Mouse (Mus musculus) heart, postnatal 0 days (tissue): ENCODE data around the gene Boc. TPM values are rescaled to one million over a fixed set of nuclear protein-coding genes. Genes with fewer than 3 reads are reported as not detected.

ENCODE experiments used
- ATAC-seq: fragments of 200-750 bp; cut with Nextera tagmentation; 2 replicates; pipeline ENCODE4 v1.8.0; 2017; ENCODE audit warnings: low read depth, moderate number of reproducible peaks, moderate library complexity; ENCODE audit not compliant: insufficient read depth
- DNase-seq: peaks from one replicate; pipeline ENCODE4 v3.0.0-alpha.2; 2016; ENCODE audit warnings: low spot score
- H3K27ac ChIP-seq: fragments of 300-500 bp; sonication (generic); 2 replicates; pipeline ENCODE4 v1.5.1; 2014; ENCODE audit warnings: low read depth, mild to moderate bottlenecking
- H3K27me3 ChIP-seq: fragments of 300-500 bp; sonication (generic); 2 replicates; pipeline ENCODE4 v1.6.1; 2014; ENCODE audit warnings: low read length, mixed read lengths; ENCODE audit not compliant: control insufficient read depth, insufficient read depth
- H3K36me3 ChIP-seq: fragments of 300-500 bp; sonication (generic); replicated peaks from 2 replicates; pipeline ENCODE4 v1.6.1; 2014; ENCODE audit warnings: low read length, mixed read lengths; ENCODE audit not compliant: control insufficient read depth, insufficient read depth
- H3K4me1 ChIP-seq: fragments of 300-500 bp; sonication (generic); 2 replicates; pipeline ENCODE4 v1.6.1; 2014; ENCODE audit warnings: antibody characterized with exemption; ENCODE audit not compliant: control insufficient read depth, insufficient read depth
- H3K4me2 ChIP-seq: fragments of 300-500 bp; sonication (generic); 2 replicates; pipeline ENCODE4 v1.6.1; 2014; ENCODE audit warnings: low read depth, mild to moderate bottlenecking, low read length, moderate library complexity
- H3K4me3 ChIP-seq: fragments of 300-500 bp; sonication (generic); 2 replicates; pipeline ENCODE4 v1.5.1; 2014; ENCODE audit warnings: low read depth, low read length
- H3K9ac ChIP-seq: fragments of 300-500 bp; sonication (generic); replicated peaks from 2 replicates; pipeline ENCODE4 v1.6.1; 2014; ENCODE audit warnings: low read depth, low read length, mixed read lengths
- H3K9me3 ChIP-seq: fragments of 300-500 bp; sonication (generic); replicated peaks from 2 replicates; pipeline ENCODE4 v1.6.1; 2016; ENCODE audit warnings: low read length; ENCODE audit not compliant: control insufficient read depth
- CTCF ChIP-seq: IDR thresholded peaks from 2 replicates; pipeline ENCODE4 v1.5.1; 2016; ENCODE audit warnings: antibody characterized with exemption, control low read depth, low read depth
- EP300 ChIP-seq: IDR thresholded peaks from 2 replicates; pipeline ENCODE4 v1.6.1; 2016; ENCODE audit warnings: antibody characterized with exemption, low read depth
- WGBS: fragments of 180-500 bp; shearing (Covaris S2); extraction: QIAGEN DNeasy Blood & Tissue Kit; methylation state at CpG from one replicate; pipeline ENCODE4 v1.1.7; 2014; 5-methylcytosine and 5-hydroxymethylcytosine counted together
- polyA plus RNA-seq: library from polyadenylated mRNA; unstranded; fragments of >200 nt; fragmentation: Nextera tagmentation; extraction: Ambion mirVana; gene quantifications from 2 replicates; pipeline ENCODE4 v1.2.1, GENCODE M21; 2015
- total RNA-seq: library from RNA; depleted of rRNA; stranded (reverse); fragments of >200 nt; gene quantifications from 2 replicates; pipeline ENCODE4 v1.2.3, GENCODE M21; 2014; ENCODE audit warnings: low replicate concordance

The Boc gene
- total and polyA plus RNA-seq, 2 experiments from 2014 or later: 2.6 to 9.8 TPM

DNA sequence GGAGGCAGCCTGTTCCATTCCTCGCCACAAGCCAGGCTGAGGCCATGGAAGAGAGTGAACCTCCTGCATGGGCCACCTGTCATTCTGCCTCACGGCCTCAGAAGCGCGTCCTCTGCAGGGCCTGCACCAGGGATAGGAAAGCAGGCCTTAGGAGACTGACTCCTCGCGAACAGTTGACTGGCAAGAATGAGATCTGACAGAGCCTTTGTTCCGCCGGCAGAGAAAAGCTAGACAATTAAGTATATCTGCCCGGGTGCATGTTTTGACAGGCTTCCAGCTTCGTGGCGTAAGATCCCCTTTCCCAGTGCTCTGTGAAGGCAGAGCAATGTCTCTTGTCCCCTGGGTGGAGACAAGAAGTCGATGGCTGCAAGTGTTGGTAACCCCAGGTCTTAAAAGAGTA lies 32.0 kb downstream of the Boc start:
- Histone ChIP-seq H3K27ac (no peak overlapping the region), H3K9me3 (no peaks in the 10 kb centered on the region), H3K9ac (no peak overlapping the region), H3K27me3 (no peaks in the 10 kb centered on the region), H3K4me3 (no peak overlapping the region), H3K36me3 (no peaks in the 10 kb centered on the region), H3K4me2 (peak overlapping the region; percentile 19; the same call in 1 of the 2 replicates), H3K4me1 (0 out of 2 replicates have a peak, but pooled peaks cover 3% of the 10 kb centered on the region)
- 18% methylated on average over 12 of the region's 12 CpGs for WGBS
- TF ChIP-seq EP300 (no peak), CTCF (no peak)
- DNase-seq (peak; percentile 22), ATAC-seq (peak; percentile 51; the same call in 1 of the 2 replicates)

DNA sequence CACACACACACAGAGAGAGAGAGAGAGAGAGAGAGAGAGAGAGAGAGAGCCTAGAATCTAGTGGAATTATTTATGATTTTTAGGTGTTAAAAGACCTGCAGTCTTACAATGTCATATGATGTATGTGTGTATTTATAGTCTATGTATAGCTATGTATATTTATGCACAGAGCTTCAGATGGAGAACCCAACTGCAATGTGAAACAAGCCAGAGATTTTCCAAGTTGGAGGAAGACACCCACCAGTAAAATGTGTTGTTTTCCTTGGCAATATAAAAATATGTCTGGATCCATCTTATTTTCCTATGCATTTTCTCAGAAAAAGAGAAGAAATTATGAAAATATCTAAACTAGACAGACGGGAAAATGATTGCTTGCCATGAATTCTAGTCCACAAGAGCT lies 32.7 kb downstream of the Boc start:
- TF ChIP-seq EP300: no peak
- no peak for TF ChIP-seq CTCF
- no peaks in the 10 kb centered on the region for H3K36me3 ChIP-seq
- no peaks in the 10 kb centered on the region for H3K9me3 ChIP-seq
- no peak overlapping the region for H3K4me2 ChIP-seq
- 81% methylated on average over 1 of the region's 1 CpGs for WGBS
- H3K9ac ChIP-seq: no peak overlapping the region
- no peak overlapping the region for H3K27ac ChIP-seq
- no peak for ATAC-seq
- DNase-seq: no peak
- no peaks in the 10 kb centered on the region for H3K27me3 ChIP-seq
- H3K4me1 ChIP-seq: 0 out of 2 replicates have a peak, but pooled peaks cover 3% of the 10 kb centered on the region
- no peak overlapping the region for H3K4me3 ChIP-seq

DNA sequence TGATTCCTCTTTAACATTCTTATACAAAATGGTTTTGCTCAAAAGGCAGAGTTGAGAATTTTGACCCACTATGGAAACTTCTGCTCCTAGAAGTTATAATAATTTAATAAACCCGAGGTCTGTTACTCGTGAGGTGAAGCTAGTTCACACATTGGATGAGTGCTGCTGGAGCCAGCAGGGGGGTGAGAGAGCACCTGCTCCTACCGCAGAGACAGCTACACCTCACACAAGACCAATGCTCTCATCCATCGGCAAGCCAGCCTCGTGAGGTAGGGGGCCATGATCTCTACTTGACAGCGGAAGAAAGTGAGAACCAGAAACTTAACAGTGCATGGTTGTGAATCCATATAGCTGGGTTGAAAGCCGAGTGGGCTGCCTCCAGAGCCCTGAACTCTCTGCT lies 35.1 kb downstream of the Boc start:
- WGBS: 74% methylated on average over 7 of the region's 7 CpGs
- H3K9ac ChIP-seq: no peak overlapping the region
- TF ChIP-seq EP300 (no peak), CTCF (no peak)
- H3K4me3 ChIP-seq: no peak overlapping the region
- DNase-seq: no peak
- no peak for ATAC-seq
- H3K27ac ChIP-seq: no peak overlapping the region
- no peaks in the 10 kb centered on the region for H3K9me3 ChIP-seq
- H3K27me3 ChIP-seq: no peaks in the 10 kb centered on the region
- no peaks in the 10 kb centered on the region for H3K4me1 ChIP-seq
- no peak overlapping the region for H3K4me2 ChIP-seq
- peaks cover 4% of the 10 kb centered on the region; the same call in 1 of the 2 replicates for H3K36me3 ChIP-seq

DNA sequence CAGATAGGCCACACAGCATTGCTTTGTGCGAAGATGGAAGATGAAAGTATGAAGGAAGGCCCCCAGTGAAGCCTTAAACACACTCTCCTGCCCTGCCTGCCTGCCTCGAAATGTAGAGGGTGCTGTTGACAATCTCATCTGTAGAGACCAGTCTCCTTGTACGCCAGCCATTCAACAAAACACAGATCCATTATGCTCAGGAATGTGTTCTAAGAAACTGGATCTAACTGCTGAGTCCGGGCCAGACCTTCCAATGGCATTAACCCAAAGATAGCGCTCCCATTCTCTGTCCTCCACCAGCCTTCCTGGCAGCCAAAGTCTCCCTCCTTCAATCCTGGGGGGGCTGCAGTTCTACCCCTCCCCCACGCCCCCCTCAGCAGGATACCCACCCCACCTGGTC lies 42.2 kb downstream of the Boc start:
- no peaks in the 10 kb centered on the region for H3K4me1 ChIP-seq
- no peak overlapping the region for H3K4me3 ChIP-seq
- no peaks in the 10 kb centered on the region for H3K27me3 ChIP-seq
- no peak overlapping the region for H3K27ac ChIP-seq
- H3K4me2 ChIP-seq: no peak overlapping the region
- 65% methylated on average over 6 of the region's 6 CpGs for WGBS
- no peak overlapping the region for H3K9ac ChIP-seq
- peaks cover 4% of the 10 kb centered on the region; the same call in 1 of the 2 replicates for H3K36me3 ChIP-seq
- ATAC-seq: no peak
- TF ChIP-seq CTCF (no peak), EP300 (no peak)
- no peak for DNase-seq
- no peaks in the 10 kb centered on the region for H3K9me3 ChIP-seq

DNA sequence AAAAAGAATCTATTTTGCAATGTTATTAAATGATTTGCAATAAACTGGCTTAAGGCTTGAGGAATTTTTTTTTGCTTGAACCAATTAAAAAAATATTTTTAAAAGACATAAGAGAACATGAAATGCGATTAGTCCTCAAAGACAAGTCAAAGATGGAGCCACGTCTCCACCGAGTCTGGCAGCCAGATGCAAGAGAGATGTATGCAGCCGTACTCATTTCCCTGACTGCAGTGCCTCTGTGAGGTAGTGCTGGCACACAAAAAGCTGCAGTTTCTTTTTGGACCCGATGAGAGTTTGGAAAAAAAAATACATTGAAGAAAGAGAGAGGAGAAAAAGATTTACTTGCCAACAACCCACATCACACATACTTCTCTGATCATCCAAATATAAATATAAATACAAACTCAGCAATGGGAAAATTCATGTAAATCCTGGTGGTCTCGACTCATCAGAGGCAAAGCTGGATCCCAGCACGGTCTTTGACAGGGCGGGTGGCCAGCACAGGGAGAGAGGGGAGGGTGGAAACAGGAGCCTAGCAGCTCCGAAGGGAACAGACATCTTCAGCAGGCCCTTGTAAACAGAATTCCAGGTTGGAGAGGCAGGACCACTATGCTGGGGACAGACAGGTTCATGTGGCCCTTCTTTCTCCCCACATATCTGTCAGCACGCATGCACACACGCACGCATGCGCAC lies 48.0 kb downstream of the Boc start:
- no peaks in the 10 kb centered on the region for H3K4me1 ChIP-seq
- ATAC-seq: no peak
- no peak for DNase-seq
- H3K4me2 ChIP-seq: no peak overlapping the region
- H3K4me3 ChIP-seq: no peak overlapping the region
- no peak overlapping the region for H3K9ac ChIP-seq
- no peaks in the 10 kb centered on the region for H3K9me3 ChIP-seq
- no peak overlapping the region for H3K27ac ChIP-seq
- H3K27me3 ChIP-seq: no peaks in the 10 kb centered on the region
- H3K36me3 ChIP-seq: no peaks in the 10 kb centered on the region
- WGBS: 75% methylated on average over 13 of the region's 13 CpGs
- TF ChIP-seq EP300 (no peak), CTCF (no peak)
